Mouse (Mus musculus): ENCODE measurements around the gene Adgrf1. TPM values are rescaled to one million over a fixed set of nuclear protein-coding genes. Genes with fewer than 3 reads are reported as not detected.
"Not testable (repeated sequence)": the region's sequence is repeated elsewhere in the genome, so short reads cannot be mapped to it uniquely, and the experiment has no call there.

The Adgrf1 gene
- total RNA-seq, 2 experiments from 2014 or later = not detected

DNA sequence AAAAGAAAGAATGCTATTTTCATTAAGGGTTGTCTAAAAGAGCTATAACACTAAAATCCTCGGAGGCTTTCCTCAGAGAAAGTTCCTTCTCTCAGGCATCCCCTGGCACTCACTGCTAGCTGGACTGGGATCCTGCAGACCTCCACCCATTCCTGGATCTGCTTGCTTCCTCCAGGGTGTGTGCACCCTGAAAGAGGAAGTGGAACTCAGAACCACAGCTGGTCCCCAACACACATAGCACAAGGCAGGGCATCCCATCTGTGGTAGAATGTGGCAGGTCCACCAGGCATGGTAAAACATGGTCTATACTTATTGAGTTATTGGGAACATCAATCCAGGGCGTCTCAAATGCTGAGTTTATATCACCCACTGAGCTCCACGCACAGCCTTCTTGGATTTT, 68.2 kb downstream of the Adgrf1 start:
- Histone ChIP-seq H3K27ac (peak overlapping the region; percentile 54), H3K4me3 (no peak overlapping the region)
- intact Hi-C loops (cut with DNase I) = no loop called here
- no peak for DNase-seq
- TF ChIP-seq CTCF (IDR thresholded peaks at IDR 0.05) = no peak

DNA sequence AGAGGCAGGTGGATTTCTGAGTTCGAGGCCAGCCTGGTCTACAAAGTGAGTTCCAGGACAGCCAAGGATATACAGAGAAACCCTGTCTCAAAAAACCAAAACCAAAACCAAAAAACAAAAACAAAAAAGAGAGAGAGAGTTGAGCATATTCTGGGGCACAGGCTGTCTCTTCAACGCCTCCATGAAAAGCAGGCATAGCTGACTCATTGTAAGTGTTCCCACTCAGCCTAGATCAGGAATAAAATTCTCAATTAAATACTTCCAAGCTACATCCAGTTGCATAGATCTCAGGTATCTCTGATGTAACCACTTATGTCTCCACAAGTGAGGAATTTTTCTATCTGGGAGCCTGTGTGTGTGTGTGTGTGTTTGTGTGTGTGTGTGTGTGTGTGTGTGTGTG, 76.4 kb downstream of the Adgrf1 start:
- intact Hi-C loops (cut with DNase I) = not testable (repeated sequence)

DNA sequence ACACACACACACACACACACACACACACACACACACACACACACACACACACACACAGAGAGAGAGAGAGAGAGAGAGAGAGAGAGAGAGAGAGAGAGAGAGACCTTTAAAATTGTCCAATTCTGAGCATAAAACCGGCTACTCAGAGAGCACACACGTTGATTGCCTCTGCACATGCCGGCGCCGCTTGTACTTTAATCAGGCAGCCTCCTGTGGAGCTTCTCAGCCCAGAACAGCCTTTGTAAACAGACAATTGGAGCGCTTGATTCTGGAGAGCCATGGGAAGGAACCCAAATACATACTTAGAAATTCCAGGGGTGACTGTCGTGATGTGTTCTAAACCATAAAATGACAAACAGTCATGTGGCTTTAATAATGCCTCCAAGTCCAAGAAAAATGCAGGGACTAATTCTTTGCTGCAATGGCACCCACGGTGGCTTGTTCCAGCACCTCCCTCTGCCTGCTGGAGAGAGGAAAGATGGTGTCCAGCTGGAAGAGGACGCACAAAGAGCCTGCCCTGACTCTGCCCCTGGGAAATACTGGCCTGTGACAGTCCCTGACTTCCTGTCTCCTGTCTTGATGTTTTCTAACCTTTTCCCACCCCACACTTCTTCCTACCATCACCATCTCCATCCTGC, 87.9 kb downstream of the Adgrf1 start:
- no peak for DNase-seq
- TF ChIP-seq CTCF (IDR thresholded peaks at IDR 0.05) = no peak
- Histone ChIP-seq H3K27ac (no peak overlapping the region), H3K4me3 (no peak overlapping the region)
- intact Hi-C loops (cut with DNase I) = no loop called here

More for the DNA sequence above, 76.4 kb downstream of the Adgrf1 start:
- DNase-seq, H3K27ac ChIP-seq, H3K4me3 ChIP-seq: not testable (repeated sequence)

DNA sequence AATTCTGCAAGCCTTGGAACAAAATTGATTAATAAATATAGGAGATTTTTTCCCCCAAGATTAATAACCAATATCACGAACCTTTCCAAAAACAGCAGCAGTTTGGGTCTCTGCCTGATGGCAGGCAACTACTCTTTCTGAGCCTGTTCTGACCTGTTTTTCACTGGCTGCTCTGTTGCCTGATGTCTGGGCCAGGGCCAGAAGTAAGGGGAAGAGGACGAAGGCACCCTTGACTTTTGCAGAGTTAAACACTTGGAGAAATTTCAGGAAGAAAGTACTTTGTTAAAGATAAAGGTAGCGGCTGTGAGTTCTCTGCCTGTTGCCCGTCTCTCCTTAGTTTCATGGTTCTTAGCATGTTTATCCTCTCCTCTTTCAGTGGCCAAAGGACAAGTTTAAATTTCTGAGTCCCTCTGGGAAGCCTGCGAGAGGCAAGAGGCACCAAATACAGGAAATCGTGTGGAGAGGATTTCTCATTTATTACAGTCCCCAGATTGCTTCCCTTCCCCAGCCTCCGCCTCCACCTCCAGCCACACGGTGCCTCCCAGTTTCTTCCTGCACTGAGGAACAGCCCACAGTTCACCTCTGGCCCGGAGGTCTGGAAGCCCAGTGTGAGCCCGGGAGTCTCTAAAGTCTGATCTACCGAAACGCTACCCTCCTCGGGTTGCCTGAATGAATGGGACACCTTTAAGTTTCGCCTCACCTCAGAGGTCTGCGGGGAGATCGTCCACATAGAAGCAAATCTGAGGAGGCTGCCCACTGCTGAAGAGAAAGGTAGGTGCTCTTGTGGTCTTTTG, 89.9 kb downstream of the Adgrf1 start, which contains the start of gene Adgrf5:
TSS of gene Adgrf5 (plus strand) at position 626 of the 794 bp plus-strand sequence.
- intact Hi-C loops (cut with DNase I) = no loop called here
- peak; percentile 52 for DNase-seq
- Histone ChIP-seq H3K27ac (peak within 1 kb of the TSS; percentile 81), H3K4me3 (peak within 1 kb of the TSS; percentile 67)
- no peak for TF ChIP-seq CTCF (IDR thresholded peaks at IDR 0.05)

DNA sequence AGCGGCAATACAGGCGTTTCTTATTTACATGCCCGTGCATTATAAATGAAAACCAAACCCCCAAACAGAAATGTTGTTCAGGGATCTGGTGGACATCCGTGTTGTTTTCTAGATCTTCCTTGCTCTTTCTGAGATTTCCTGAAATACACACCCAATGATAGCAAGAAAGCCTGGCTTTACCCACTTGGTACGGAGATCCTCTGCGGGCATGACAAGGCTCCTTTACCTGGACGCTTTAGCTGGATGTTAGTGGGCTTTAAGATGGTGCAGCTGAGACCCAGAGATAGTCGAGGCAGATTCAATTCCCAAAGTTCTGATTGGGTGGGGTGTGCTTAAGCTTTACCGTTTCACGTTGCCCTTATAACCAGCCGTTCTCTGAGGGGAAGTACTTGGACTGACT, 90.9 kb downstream of the Adgrf1 start:
- Histone ChIP-seq H3K4me3 (peak overlapping the region; percentile 67), H3K27ac (peak overlapping the region; percentile 81)
- no peak for DNase-seq
- TF ChIP-seq CTCF (IDR thresholded peaks at IDR 0.05) = no peak
- intact Hi-C loops (cut with DNase I) = no loop called here

DNA sequence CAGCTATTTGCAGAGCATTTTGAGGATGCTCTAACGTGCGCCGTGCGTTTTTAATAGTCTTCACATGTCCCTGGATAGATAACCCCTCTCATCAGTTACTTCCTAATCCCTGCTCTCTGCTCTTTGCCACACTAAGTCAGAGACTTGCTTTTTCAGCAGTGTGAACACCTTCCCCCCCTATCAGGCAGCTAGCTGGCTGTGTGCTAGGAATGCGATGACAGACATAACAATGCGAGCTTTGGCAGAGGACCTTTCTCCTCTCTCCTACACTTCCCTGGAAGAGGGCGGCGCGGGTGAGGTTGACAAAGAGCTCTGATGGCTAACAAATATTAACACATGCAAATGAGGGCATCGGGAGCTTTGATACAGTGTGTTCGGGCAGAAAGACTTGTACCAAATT, 92.2 kb downstream of the Adgrf1 start:
- TF ChIP-seq CTCF (IDR thresholded peaks at IDR 0.05) = no peak
- Histone ChIP-seq H3K27ac (peak overlapping the region; percentile 81), H3K4me3 (peak overlapping the region; percentile 67)
- no peak for DNase-seq
- intact Hi-C loops (cut with DNase I) = loop anchor here (2.0 kb wide), 1 partner anchor 30 kb away; no protein-coding TSS in a partner anchor

DNA sequence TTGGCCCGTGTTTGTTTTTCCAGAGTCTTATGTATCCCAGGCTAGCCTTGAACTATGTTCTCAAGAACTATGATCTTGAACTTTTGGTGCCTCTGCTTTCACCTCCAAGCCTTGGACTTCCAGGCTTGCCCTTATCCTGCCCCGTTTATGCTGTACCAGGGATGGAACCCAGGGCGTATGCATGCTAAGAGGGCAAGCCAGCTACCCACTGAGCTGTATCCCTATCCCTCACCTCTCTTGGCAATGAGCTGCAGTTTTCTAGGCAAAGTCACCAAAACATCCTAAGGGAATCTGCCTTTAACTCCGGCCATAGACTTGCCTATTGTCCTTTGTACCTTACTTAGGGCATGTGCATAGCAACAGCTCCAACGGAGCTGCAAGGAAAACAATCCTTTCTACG, 92.8 kb downstream of the Adgrf1 start:
- H3K4me3 ChIP-seq = peak overlapping the region; percentile 67
- intact Hi-C loops (cut with DNase I) = loop anchor here (2.0 kb wide), 1 partner anchor 30 kb away; no protein-coding TSS in a partner anchor
- DNase-seq = no peak
- TF ChIP-seq CTCF (IDR thresholded peaks at IDR 0.05) = no peak
- H3K27ac ChIP-seq = peak overlapping the region; percentile 81

DNA sequence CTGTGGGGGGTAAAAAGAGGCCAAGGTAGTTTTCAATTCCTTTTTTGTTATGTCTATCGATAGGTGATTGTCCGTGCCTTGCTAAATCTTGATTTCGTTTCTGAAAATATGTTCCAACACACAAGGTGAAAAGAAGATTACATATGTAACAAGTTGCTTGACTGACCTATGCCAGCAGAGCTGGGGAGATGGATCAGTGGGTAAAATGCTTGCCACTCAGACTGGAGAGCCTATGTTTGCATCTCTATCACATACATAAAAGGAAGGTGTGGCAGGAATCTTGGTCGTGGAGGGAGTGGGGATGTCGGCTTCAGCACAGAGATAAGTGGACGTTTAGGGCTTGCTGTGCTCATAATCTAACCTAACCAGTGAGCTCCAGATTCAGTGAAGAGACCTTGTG, 93.8 kb downstream of the Adgrf1 start:
- Histone ChIP-seq H3K27ac (peak overlapping the region; percentile 81), H3K4me3 (peak overlapping the region; percentile 67)
- no peak for DNase-seq
- no peak for TF ChIP-seq CTCF (IDR thresholded peaks at IDR 0.05)
- intact Hi-C loops (cut with DNase I) = loop anchor here (2.0 kb wide), 1 partner anchor 29 kb away; no protein-coding TSS in a partner anchor

DNA sequence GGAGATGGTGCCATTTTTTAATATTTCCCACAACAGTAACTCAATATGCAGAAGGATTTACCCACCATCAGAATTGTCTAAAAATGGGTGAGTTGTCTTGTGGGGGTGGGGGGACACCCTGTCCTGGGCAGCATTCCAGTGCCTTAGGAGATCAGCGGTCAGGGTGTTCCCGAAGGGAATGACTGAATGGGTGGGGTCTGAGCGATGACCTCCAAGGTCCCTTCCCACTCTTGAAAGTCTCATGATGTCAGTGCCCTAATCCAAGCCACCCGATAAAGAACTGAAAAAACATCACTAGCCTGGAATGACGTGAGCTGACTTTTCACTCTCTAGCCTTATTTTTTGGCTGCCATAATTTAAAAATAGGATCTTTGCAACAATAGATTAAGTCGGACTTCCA, 95.2 kb downstream of the Adgrf1 start:
- peak; percentile 42 for DNase-seq
- TF ChIP-seq CTCF (IDR thresholded peaks at IDR 0.05) = no peak
- Histone ChIP-seq H3K27ac (peak overlapping the region; percentile 75), H3K4me3 (peak overlapping the region; percentile 38)
- intact Hi-C loops (cut with DNase I) = no loop called here

DNA sequence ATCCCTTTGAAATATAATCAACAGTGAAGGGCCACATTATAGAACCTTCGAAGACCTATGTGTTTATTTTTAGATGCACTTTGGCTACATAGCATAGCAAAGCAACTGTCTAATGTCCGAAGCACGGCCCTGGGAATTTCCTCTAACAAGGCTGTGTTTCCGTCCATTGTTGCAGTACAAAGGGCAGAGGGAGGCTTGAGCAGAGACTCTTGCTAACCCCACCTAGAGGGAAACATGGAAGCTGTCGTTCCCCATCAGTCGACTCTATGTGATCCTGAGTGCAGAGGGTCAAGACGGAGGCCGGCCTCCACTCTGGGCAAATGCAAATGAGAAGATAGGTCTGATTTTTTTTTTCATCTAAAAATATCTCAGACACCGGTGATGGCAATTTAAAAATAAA, 96.4 kb downstream of the Adgrf1 start:
- no peak for TF ChIP-seq CTCF (IDR thresholded peaks at IDR 0.05)
- intact Hi-C loops (cut with DNase I) = no loop called here
- DNase-seq = peak; percentile 27
- peak overlapping the region; percentile 84 for H3K27ac ChIP-seq
- peak overlapping the region; percentile 38 for H3K4me3 ChIP-seq

DNA sequence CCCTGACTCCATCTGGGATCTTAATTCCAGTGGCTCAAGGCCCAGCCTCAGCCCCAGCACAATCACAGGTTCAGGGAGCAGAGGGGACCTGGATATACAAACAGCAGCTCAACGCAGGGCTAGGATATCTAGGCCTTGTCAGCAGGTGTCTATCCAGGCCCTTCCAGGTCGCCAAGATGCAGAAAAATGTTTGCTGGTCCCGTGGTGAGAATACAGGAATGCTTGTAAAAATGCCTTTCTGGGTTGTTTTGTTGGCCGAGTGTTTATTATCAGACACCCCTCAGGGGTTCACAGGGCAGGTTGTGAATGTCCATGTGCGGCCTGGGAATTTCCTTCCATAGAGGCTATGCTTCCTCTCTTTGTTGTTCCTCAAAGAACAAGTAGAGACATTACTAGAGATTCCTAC, 98.0 kb downstream of the Adgrf1 start:
- TF ChIP-seq CTCF (IDR thresholded peaks at IDR 0.05) = no peak
- Histone ChIP-seq H3K27ac (peak overlapping the region; percentile 84), H3K4me3 (peak overlapping the region; percentile 38)
- intact Hi-C loops (cut with DNase I) = no loop called here
- DNase-seq = peak; percentile 33

DNA sequence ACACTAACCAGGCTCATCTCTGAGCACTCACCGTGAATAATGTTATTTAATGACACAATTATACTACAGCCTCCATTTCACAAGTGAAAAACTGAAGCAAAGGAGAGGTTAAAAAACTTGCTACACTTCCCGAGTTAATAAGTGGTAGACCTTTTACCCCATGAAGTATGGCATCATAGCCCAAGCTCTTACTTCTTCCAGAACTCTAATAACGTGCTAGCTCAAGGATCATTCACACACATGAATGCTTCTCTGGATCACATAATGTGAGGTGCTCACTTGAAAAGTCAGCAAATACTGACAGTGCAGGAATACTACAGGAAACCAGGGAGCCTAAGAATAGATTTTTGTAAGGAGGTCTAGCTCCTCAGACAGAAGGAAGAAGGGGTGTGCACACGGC, 102.5 kb downstream of the Adgrf1 start:
- no peak for TF ChIP-seq CTCF (IDR thresholded peaks at IDR 0.05)
- Histone ChIP-seq H3K27ac (peak overlapping the region; percentile 51), H3K4me3 (no peak overlapping the region)
- intact Hi-C loops (cut with DNase I) = no loop called here
- no peak for DNase-seq

DNA sequence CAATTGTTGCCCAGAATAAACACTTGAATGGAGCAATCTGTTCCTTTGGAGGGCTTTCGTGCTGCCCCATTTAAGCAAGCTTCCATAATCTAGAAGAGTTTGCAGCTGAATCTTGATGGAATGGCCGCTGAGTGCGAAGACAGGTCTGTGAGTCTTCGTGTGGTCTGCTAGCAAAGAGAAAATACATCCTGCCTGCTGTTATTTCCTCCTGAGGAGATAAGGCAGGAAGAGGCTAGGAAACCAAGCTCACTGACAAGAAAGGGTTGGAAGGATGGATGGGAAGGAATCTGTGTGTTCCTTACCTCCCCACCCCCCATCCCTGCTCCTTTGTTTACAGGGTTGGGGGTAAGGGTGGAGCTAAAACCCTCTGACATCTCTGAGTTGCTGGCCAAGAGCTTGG, 103.9 kb downstream of the Adgrf1 start:
- intact Hi-C loops (cut with DNase I) = no loop called here
- no peak for TF ChIP-seq CTCF (IDR thresholded peaks at IDR 0.05)
- no peak for DNase-seq
- Histone ChIP-seq H3K4me3 (no peak overlapping the region), H3K27ac (peak overlapping the region; percentile 77)

Other genes with a start within 250 kb of the Adgrf1 start
- gene Adgrf5, start 90.1 kb downstream of the Adgrf1 start, total RNA-seq (2021) = 10 to 100 TPM; 78.8 to 85.4 TPM
- gene Mep1a, start 232.5 kb downstream of the Adgrf1 start, total RNA-seq (2021) = not detected